Mouse (Mus musculus) liver, embryonic 12.5 days (tissue): ENCODE measurements at regions not wholly inside any gene's neighbourhood (a gene's known extent, or its start where the extent isn't known, plus 50 kb on each side); places are given as distances from the start of the nearest gene placed in this dataset.
A peak's percentile ranks its signal among the peaks of the same experiment; 100 is the strongest.

Experiments used
- ATAC-seq: fragments of 200-750 bp; cut with Nextera tagmentation; 2 replicates; pipeline ENCODE4 v1.8.0; 2017; ENCODE audit warnings: moderate number of reproducible peaks, mild to moderate bottlenecking, moderate library complexity
- H3K27ac ChIP-seq: fragments of 300-500 bp; sonication (generic); 2 replicates; pipeline ENCODE4 v1.5.1; 2016; ENCODE audit warnings: mild to moderate bottlenecking
- H3K27me3 ChIP-seq: fragments of 300-500 bp; sonication (generic); replicated peaks from 2 replicates; pipeline ENCODE4 v1.6.1; 2016; ENCODE audit warnings: mild to moderate bottlenecking, moderate library complexity
- H3K36me3 ChIP-seq: fragments of 300-500 bp; sonication (generic); 2 replicates; pipeline ENCODE4 v1.6.1; 2016; ENCODE audit warnings: mild to moderate bottlenecking, moderate library complexity
- H3K4me1 ChIP-seq: fragments of 300-500 bp; sonication (generic); 2 replicates; pipeline ENCODE4 v1.6.1; 2016
- H3K4me2 ChIP-seq: fragments of 300-500 bp; sonication (generic); 2 replicates; pipeline ENCODE4 v1.6.1; 2016; ENCODE audit warnings: mild to moderate bottlenecking, moderate library complexity
- H3K4me3 ChIP-seq: fragments of 300-500 bp; sonication (generic); 2 replicates; pipeline ENCODE4 v1.5.1; 2016; ENCODE audit warnings: mild to moderate bottlenecking, moderate library complexity
- H3K9ac ChIP-seq: fragments of 300-500 bp; sonication (generic); 2 replicates; pipeline ENCODE4 v1.6.1; 2016; ENCODE audit warnings: mild to moderate bottlenecking, moderate library complexity
- H3K9me3 ChIP-seq: fragments of 300-500 bp; sonication (generic); replicated peaks from 2 replicates; pipeline ENCODE4 v1.6.1; 2016; ENCODE audit warnings: mild to moderate bottlenecking, moderate library complexity
- WGBS: fragments of 180-500 bp; shearing (Covaris S2); methylation state at CpG from one replicate; pipeline ENCODE4 v1.1.7; 2016; ENCODE audit not compliant: insufficient replicate concordance; 5-methylcytosine and 5-hydroxymethylcytosine counted together

DNA sequence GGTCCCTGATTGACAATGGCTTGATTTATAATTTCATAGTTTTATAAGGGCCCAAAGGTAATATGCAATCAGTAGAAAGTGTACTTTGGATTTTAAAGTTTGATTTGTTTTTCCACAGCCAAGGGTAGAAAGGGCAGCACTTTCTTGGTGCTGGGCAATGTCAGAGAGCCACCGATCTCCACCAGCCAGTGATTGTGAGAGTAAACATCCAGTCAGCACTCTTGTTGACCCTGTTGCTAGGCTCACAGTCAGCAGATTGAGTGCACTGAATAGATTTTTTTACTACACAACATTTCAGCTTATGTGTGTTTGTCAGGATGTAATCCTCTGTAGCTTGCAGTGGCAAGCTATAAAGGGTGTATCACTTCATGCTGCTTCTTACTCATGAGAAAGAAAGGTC is 176.3 kb downstream of the Ptger3 start:
- WGBS = 58% methylated on average over 1 of the region's 1 CpGs
- Histone ChIP-seq H3K4me3 (no peak overlapping the region), H3K9me3 (no peaks in the 10 kb centered on the region), H3K36me3 (no peaks in the 10 kb centered on the region), H3K4me1 (0 out of 2 replicates have a peak, but pooled peaks cover 5% of the 10 kb centered on the region), H3K27me3 (no peaks in the 10 kb centered on the region), H3K27ac (no peak overlapping the region), H3K4me2 (no peak overlapping the region), H3K9ac (no peak overlapping the region)
- ATAC-seq = peak; percentile 54; the same call in 1 of the 2 replicates

DNA sequence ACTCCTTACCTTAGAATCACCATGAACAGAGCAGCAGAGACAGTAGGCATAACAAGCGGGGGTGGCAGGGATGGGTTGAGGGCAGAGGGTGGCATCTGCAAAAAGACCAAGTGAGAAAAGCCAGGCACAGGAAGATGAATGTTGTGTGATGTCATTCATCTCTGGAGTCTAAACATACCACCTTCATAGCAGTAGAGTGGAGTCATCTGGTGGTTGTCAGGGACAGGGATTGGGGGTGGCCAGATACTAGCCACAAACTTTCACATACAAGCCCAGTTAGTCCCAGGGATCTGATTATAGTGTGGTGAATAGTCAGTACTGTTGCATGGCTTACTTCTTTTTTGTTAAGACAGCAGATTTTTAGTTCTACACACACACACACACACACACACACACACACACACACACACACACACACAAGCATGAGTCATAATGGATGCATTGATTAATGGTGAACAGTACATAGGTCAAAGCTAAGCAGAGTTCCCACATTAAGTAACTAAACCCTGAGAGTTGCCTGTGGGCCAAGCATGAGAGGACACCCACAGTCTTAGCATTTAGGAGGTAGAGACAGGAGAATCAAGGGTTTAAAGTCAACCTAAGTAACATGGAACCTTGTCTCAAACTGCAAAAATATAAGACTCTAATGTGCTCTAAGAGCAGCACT is 173.1 kb downstream of the Ptger3 start:
- Histone ChIP-seq H3K9me3 (no peaks in the 10 kb centered on the region), H3K36me3 (no peaks in the 10 kb centered on the region), H3K4me2 (no peak overlapping the region), H3K9ac (no peak overlapping the region), H3K27ac (no peak overlapping the region), H3K27me3 (no peaks in the 10 kb centered on the region), H3K4me3 (no peak overlapping the region), H3K4me1 (0 out of 2 replicates have a peak, but pooled peaks cover 5% of the 10 kb centered on the region)
- 65% methylated on average over 1 of the region's 1 CpGs for WGBS
- no peak for ATAC-seq

GRCm38 (mm10) chr3:157732136-157732940 is 165.6 kb downstream of the Ptger3 start:
- Histone ChIP-seq H3K4me2 (no peak overlapping the region), H3K4me3 (no peak overlapping the region), H3K9me3 (no peaks in the 10 kb centered on the region), H3K27me3 (no peaks in the 10 kb centered on the region), H3K27ac (no peak overlapping the region), H3K4me1 (no peaks in the 10 kb centered on the region), H3K36me3 (no peaks in the 10 kb centered on the region), H3K9ac (no peak overlapping the region)
- WGBS = 56% methylated on average over 4 of the region's 4 CpGs
- no peak for ATAC-seq

DNA sequence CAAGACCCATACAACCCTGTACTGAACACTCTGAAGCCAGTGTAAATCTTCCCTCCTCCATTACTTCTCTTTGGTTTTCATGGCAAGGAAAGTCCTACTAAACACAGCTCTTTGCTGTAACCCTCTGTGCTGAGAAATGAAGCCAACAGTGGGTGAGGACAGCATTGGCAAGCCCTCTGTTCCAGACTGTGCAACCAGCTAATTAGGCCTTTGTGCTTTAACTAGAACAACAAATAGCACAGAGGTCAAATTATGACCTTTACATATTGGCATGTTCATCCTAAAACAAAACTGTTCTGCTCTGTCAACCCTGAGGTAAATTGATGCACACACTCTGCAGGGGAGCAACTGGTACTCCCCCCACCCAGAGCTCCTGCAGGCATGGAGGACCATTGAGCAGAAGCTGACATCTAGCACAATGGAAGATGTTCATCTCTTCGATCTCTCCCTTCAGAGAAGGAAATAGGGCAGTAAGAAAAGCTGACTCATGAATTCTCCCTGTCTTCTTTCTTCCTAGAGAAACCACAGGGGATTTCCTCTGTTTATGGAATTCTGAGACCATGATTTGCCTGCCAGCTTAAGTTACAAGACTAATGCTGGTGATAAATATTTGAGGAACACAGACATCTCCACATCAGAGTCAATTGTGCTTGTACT is 163.1 kb downstream of the Ptger3 start:
- H3K9ac ChIP-seq = no peak overlapping the region
- H3K27me3 ChIP-seq = no peaks in the 10 kb centered on the region
- no peaks in the 10 kb centered on the region for H3K9me3 ChIP-seq
- H3K27ac ChIP-seq = no peak overlapping the region
- no peak overlapping the region for H3K4me3 ChIP-seq
- H3K36me3 ChIP-seq = no peaks in the 10 kb centered on the region
- no peaks in the 10 kb centered on the region for H3K4me1 ChIP-seq
- H3K4me2 ChIP-seq = no peak overlapping the region
- no peak for ATAC-seq
- WGBS = 31% methylated on average over 1 of the region's 1 CpGs

DNA sequence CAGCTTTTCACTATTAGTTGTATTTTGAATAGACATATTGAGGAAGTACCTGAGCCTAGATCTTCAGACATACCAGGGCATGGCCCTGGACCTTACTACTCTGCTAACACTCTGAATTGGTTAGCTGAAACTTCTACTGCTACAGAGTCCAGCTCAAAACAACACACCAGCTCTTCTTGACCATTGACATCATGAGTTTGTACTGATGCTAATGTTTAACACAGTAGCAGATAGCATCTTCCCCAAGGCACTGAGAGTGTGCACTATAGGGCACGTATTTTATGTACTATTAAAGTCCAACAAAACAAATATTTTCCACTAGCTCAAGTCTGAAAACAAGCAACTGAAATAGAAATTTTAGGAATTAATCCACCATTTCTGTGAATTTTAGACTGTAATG is 157.8 kb downstream of the Ptger3 start:
- no peaks in the 10 kb centered on the region for H3K4me1 ChIP-seq
- H3K36me3 ChIP-seq = no peaks in the 10 kb centered on the region
- no peak overlapping the region for H3K27ac ChIP-seq
- H3K27me3 ChIP-seq = no peaks in the 10 kb centered on the region
- H3K9me3 ChIP-seq = no peaks in the 10 kb centered on the region
- H3K9ac ChIP-seq = no peak overlapping the region
- H3K4me2 ChIP-seq = no peak overlapping the region
- no peak overlapping the region for H3K4me3 ChIP-seq
- 0 out of 2 replicates have a peak, but pooled peaks have one; percentile 32 for ATAC-seq
- WGBS = 42% methylated on average over 1 of the region's 1 CpGs

DNA sequence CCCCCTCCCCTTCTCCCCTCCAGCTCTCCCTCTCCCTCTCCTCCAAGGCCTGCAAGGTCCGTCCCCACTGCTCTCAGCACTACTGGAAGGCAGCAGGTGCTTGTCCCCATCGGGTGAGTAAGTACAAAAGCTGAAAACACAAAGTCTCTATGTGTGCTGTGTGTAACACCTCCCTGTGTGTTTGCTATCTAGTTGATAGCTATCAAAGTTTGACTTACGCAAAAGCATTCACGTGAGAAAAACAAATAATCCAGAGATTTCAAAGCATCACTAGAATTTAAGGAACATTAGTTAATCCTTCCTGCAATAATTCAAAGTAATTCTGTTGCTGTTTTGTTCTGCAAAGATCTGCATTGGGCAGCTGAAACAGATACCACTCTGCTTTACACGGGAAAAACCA is 156.5 kb downstream of the Ptger3 start:
- no peak for ATAC-seq
- Histone ChIP-seq H3K9me3 (no peaks in the 10 kb centered on the region), H3K4me3 (no peak overlapping the region), H3K27me3 (no peaks in the 10 kb centered on the region; the same call in 1 of the 2 replicates), H3K4me2 (no peak overlapping the region), H3K36me3 (no peaks in the 10 kb centered on the region), H3K4me1 (no peaks in the 10 kb centered on the region), H3K9ac (no peak overlapping the region), H3K27ac (no peak overlapping the region)
- WGBS = 54% methylated on average over 5 of the region's 5 CpGs

- H3K4me3 ChIP-seq = no peak overlapping the region
- H3K4me1 ChIP-seq = no peaks in the 10 kb centered on the region
- H3K9me3 ChIP-seq = no peaks in the 10 kb centered on the region
- no peak overlapping the region for H3K27ac ChIP-seq
- H3K27me3 ChIP-seq = no peaks in the 10 kb centered on the region; the same call in 1 of the 2 replicates
- no peak for ATAC-seq
- 10% methylated on average over 7 of the region's 7 CpGs for WGBS
- no peak overlapping the region for H3K4me2 ChIP-seq
- no peaks in the 10 kb centered on the region for H3K36me3 ChIP-seq
- H3K9ac ChIP-seq = no peak overlapping the region
These were observed 150.7 kb downstream of the Ptger3 start for GRCm38 (mm10) chr3:157717313-157717921.

- H3K36me3 ChIP-seq = no peaks in the 10 kb centered on the region
- H3K9me3 ChIP-seq = no peaks in the 10 kb centered on the region
- H3K4me2 ChIP-seq = no peak overlapping the region
- H3K9ac ChIP-seq = no peak overlapping the region
- no peaks in the 10 kb centered on the region; the same call in 1 of the 2 replicates for H3K27me3 ChIP-seq
- no peaks in the 10 kb centered on the region for H3K4me1 ChIP-seq
- no peak overlapping the region for H3K27ac ChIP-seq
- H3K4me3 ChIP-seq = no peak overlapping the region
- WGBS = 56% methylated on average over 3 of the region's 3 CpGs
- no peak for ATAC-seq
These were observed 147.3 kb downstream of the Ptger3 start for GRCm38 (mm10) chr3:157714023-157714422.

DNA sequence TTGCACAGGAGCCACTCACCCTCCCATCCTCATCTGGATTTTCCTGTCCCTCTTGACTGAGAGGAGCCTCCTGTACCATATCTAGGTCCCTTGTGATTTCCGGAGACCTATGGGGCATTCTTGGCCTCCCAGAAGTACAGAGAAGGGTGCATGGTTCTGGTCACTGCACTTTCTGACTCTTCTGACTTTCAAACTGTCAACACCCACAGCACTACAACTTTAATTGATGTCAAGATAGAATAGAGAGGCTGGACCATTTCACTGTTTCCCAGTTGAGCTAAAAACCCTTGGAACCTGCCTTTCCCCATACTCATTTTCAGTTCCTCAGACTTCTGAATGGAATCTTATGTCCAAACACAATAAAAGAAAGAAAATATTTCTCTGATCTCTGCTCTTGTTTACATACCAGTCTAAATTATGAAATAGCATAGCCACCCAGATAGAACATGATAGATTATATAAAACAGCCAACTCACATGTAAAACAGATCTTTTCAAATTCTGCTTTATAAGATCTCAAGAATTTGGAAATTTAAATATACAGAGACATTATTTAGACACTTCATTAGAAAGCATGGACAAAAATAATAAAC is 144.2 kb downstream of the Ptger3 start:
- 71% methylated on average over 1 of the region's 1 CpGs for WGBS

DNA sequence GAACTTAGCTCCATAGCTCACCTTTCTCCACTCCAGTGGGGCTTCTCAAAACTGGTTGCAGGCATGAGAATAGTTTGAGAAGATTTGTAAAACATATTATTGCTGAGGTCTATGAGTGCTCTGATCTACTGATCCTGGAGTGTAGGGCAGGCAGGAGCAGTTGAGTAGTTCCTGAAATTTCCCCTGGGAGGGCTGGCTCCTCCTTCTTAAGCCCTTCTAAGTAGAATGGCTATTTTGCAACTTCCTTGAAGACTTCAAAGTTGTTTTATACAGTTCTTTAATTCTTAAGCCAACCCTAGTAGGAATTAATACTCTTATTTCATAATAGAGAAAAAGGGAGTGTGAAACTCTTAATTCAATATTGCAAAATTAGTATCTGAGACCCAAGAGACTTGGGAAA is 133.3 kb downstream of the Ptger3 start:
- H3K4me1 ChIP-seq = no peaks in the 10 kb centered on the region
- no peaks in the 10 kb centered on the region for H3K27me3 ChIP-seq
- no peak overlapping the region for H3K4me3 ChIP-seq
- H3K4me2 ChIP-seq = no peak overlapping the region
- H3K9ac ChIP-seq = no peak overlapping the region
- no peak for ATAC-seq
- H3K36me3 ChIP-seq = no peaks in the 10 kb centered on the region
- H3K9me3 ChIP-seq = no peaks in the 10 kb centered on the region
- H3K27ac ChIP-seq = no peak overlapping the region

More for the DNA sequence above, 144.2 kb downstream of the Ptger3 start:
- no peaks in the 10 kb centered on the region for H3K36me3 ChIP-seq
- H3K4me1 ChIP-seq = no peaks in the 10 kb centered on the region
- no peak for ATAC-seq
- no peak overlapping the region for H3K9ac ChIP-seq
- H3K4me3 ChIP-seq = no peak overlapping the region
- no peaks in the 10 kb centered on the region for H3K27me3 ChIP-seq
- no peak overlapping the region for H3K4me2 ChIP-seq
- no peaks in the 10 kb centered on the region for H3K9me3 ChIP-seq
- H3K27ac ChIP-seq = no peak overlapping the region

GRCm38 (mm10) chr3:157698529-157698928 is 131.8 kb downstream of the Ptger3 start:
- no peaks in the 10 kb centered on the region for H3K4me1 ChIP-seq
- no peak overlapping the region for H3K27ac ChIP-seq
- H3K4me3 ChIP-seq = no peak overlapping the region
- H3K9ac ChIP-seq = no peak overlapping the region
- H3K4me2 ChIP-seq = no peak overlapping the region
- no peaks in the 10 kb centered on the region for H3K36me3 ChIP-seq
- ATAC-seq = no peak
- WGBS = 66% methylated on average over 5 of the region's 5 CpGs
- H3K27me3 ChIP-seq = no peaks in the 10 kb centered on the region
- no peaks in the 10 kb centered on the region for H3K9me3 ChIP-seq
